Mouse (Mus musculus): ENCODE results near the gene Dpm2. TPM values are rescaled to one million over a fixed set of nuclear protein-coding genes. Genes with fewer than 3 reads are reported as not detected.
A peak's percentile ranks its signal among the peaks of the same experiment; 100 is the strongest.

Dpm2 gene
- polyA plus RNA-seq, 1 experiment from 2014 or later: 152 TPM

DNA sequence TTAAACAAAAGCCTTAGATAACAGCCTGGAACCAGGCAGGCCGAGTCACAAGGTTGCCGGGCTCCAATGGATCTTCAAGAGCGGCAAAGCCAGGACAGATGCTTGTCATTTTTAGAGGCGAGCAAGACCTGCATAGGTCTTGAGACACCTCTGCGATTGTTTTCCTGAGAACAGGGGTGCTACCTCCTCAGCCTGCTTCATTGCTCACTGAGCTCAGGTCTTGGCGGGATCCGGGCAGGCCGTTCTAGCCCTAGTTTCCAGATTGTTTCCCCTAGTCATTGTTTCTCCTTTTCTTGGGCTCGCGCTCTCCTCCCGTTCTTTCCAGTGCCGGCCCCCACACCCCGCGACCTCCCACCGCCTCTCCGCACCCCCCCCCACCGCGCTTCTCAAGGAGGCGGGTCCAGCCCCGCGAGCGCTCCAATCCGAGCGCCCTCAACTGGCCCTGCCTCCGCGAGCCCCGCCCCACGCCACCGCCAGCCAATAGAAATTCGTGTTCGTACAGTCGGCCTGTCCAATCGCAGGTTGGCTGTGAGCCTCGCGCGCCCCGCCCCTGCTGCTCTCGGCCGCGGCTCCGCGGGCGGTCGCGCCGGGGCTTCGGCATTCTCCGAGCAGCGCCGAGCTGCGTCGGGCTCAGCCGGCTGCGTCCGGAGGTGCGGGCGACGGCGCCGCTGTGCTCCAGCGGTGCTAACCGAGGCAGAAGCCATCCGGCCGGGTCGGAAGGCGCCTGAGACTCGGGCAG is 35.8 kb upstream of the Dpm2 start, which contains the start of gene Fam102a:
Gene Fam102a, plus strand, starts transcription at position 600 of the 739 bp plus-strand sequence.
- Histone ChIP-seq H3K4me1 (ENCODE audit: control insufficient read depth, insufficient read depth, low read length) (peaks cover 47% of the 10 kb centered on the region), H3K4me3 (ENCODE audit: low read depth, low read length) (peak within 1 kb of the TSS; percentile 86), H3K4me2 (ENCODE audit: low read length) (peak within 1 kb of the TSS; percentile 75), H3K27ac (ENCODE audit: low read depth, low read length) (peak within 1 kb of the TSS; percentile 84), H3K9me3 (replicated peaks; ENCODE audit: control insufficient read depth, low read length) (no peaks in the 10 kb centered on the region), H3K27me3 (replicated peaks; ENCODE audit: control insufficient read depth, insufficient read depth, low read length) (no peaks in the 10 kb centered on the region), H3K9ac (ENCODE audit: low read length) (peak within 1 kb of the TSS; percentile 91), H3K36me3 (ENCODE audit: control insufficient read depth, insufficient read depth, low read length) (no peaks in the 10 kb centered on the region)
- ATAC-seq (peak; percentile 97), DNase-seq (ENCODE audit: low spot score) (peak; percentile 98)
- under 1% methylated on average over 66 of the region's 67 CpGs for WGBS

DNA sequence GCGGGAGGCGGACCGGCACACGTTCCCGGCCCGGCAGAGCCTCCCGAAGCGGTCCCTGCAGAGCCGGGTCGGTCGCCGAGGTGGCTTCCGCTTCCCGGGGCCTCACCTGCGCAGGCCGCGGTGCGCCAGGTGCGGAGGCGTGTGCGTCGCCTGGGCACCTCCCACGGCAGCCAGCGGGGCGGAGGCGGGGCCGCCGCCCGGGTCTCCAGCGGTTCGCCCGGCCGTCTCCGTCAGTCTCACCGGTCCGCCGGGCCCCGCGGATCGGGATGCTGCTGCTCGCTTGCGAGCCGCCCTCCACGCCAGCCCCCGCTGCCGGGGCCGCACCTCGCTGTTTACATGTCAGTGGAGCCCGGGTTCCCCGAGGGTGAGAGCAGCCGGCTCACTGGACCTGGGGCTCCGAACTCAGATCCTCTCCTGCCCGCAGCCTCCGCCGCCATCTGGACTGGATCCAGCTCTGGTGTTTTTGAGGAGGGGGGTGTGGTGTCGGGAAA is 35.1 kb upstream of the Dpm2 start:
- DNase-seq (ENCODE audit: low spot score) (peak; percentile 49), ATAC-seq (no peak; the same call in 1 of the 2 replicates)
- H3K4me2 ChIP-seq (ENCODE audit: low read length): peak overlapping the region; percentile 75
- no peaks in the 10 kb centered on the region for H3K27me3 ChIP-seq (replicated peaks; ENCODE audit: control insufficient read depth, insufficient read depth, low read length)
- peak overlapping the region; percentile 91 for H3K9ac ChIP-seq (ENCODE audit: low read length)
- H3K4me1 ChIP-seq (ENCODE audit: control insufficient read depth, insufficient read depth, low read length): peaks cover 47% of the 10 kb centered on the region
- under 1% methylated on average over 45 of the region's 56 CpGs for WGBS
- no peaks in the 10 kb centered on the region for H3K9me3 ChIP-seq (replicated peaks; ENCODE audit: control insufficient read depth, low read length)
- H3K4me3 ChIP-seq (ENCODE audit: low read depth, low read length): peak overlapping the region; percentile 86
- H3K27ac ChIP-seq (ENCODE audit: low read depth, low read length): peak overlapping the region; percentile 80
- H3K36me3 ChIP-seq (ENCODE audit: control insufficient read depth, insufficient read depth, low read length): no peaks in the 10 kb centered on the region

DNA sequence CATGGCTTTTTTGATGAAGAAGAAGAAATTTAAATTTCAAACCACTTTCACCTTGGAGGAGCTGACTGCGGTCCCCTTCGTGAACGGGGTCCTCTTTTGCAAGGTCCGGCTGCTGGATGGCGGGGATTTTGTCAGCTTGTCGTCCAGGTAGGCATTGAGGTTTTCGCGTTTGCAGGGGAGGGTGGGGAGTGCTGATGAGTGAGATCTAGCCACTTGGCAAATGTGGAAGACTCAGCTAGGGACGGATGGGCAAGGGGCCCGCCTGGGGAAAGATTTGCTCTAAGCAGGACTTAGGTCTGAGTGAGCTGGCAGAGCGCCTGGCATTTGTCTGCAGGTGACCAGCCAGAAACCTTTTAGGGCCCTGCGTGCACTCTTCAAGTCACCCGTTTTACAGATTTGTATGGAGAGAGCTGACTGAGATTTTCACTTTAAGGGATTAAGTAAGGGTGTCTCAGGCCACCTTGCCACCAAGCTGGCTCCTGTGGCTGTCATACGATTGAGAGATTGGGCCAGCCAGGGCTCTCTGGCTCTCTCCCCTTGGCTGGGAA is 34.5 kb upstream of the Dpm2 start:
- H3K4me1 ChIP-seq (ENCODE audit: control insufficient read depth, insufficient read depth, low read length): peaks cover 47% of the 10 kb centered on the region
- H3K4me3 ChIP-seq (ENCODE audit: low read depth, low read length): peak overlapping the region; percentile 86
- no peaks in the 10 kb centered on the region for H3K27me3 ChIP-seq (replicated peaks; ENCODE audit: control insufficient read depth, insufficient read depth, low read length)
- no peaks in the 10 kb centered on the region for H3K9me3 ChIP-seq (replicated peaks; ENCODE audit: control insufficient read depth, low read length)
- H3K36me3 ChIP-seq (ENCODE audit: control insufficient read depth, insufficient read depth, low read length): no peaks in the 10 kb centered on the region
- H3K27ac ChIP-seq (ENCODE audit: low read depth, low read length): 0 out of 2 replicates have a peak overlapping the region, but pooled peaks have one; percentile 18
- H3K4me2 ChIP-seq (ENCODE audit: low read length): peak overlapping the region; percentile 75
- no peak for ATAC-seq
- peak overlapping the region; percentile 91 for H3K9ac ChIP-seq (ENCODE audit: low read length)
- 2% methylated on average over 14 of the region's 14 CpGs for WGBS
- DNase-seq (ENCODE audit: low spot score): peak; percentile 49

DNA sequence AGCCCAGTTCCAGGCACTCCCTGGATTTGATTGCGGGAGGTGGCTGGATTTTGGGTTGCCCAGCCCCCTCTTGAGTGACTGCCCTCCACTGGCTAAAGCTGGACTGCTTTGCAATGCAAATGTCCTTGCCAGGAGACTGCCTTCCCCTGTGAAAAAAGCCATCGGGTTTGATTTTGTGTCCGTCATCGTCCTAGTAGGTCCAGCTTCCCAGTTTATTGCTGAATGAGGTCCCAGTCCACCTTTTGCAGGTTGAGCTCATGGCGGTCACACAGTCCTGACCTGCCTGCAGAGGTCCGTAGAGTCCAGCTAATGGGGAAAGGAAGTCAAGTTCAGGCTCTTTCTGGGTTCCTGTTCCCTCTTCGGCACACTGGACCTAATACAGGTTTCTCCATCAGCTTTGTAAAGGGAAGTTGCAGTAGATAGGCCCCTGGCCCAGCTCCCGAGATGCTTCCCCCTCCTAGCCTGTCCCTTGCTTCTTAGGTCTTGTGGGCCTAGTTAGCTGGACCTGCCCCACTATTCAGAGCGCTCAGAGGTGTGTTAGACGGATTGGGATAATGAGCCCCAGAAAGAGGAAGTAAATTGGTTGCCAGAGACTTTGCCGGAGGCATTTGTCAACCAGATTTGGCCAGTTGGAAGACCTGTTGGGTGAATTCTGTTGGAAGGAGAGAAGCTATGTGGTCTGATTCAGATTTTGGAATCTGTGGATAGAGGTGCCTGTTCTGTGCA is 33.9 kb upstream of the Dpm2 start:
- 3% methylated on average over 11 of the region's 11 CpGs for WGBS
- DNase-seq (ENCODE audit: low spot score) (peak; percentile 25), ATAC-seq (no peak)
- peaks cover 47% of the 10 kb centered on the region for H3K4me1 ChIP-seq (ENCODE audit: control insufficient read depth, insufficient read depth, low read length)
- peak overlapping the region; percentile 91 for H3K9ac ChIP-seq (ENCODE audit: low read length)
- peak overlapping the region; percentile 17; the same call in 1 of the 2 replicates for H3K27ac ChIP-seq (ENCODE audit: low read depth, low read length)
- no peaks in the 10 kb centered on the region for H3K36me3 ChIP-seq (ENCODE audit: control insufficient read depth, insufficient read depth, low read length)
- H3K4me3 ChIP-seq (ENCODE audit: low read depth, low read length): peak overlapping the region; percentile 86
- H3K9me3 ChIP-seq (replicated peaks; ENCODE audit: control insufficient read depth, low read length): no peaks in the 10 kb centered on the region
- no peaks in the 10 kb centered on the region for H3K27me3 ChIP-seq (replicated peaks; ENCODE audit: control insufficient read depth, insufficient read depth, low read length)
- peak overlapping the region; percentile 75 for H3K4me2 ChIP-seq (ENCODE audit: low read length)

DNA sequence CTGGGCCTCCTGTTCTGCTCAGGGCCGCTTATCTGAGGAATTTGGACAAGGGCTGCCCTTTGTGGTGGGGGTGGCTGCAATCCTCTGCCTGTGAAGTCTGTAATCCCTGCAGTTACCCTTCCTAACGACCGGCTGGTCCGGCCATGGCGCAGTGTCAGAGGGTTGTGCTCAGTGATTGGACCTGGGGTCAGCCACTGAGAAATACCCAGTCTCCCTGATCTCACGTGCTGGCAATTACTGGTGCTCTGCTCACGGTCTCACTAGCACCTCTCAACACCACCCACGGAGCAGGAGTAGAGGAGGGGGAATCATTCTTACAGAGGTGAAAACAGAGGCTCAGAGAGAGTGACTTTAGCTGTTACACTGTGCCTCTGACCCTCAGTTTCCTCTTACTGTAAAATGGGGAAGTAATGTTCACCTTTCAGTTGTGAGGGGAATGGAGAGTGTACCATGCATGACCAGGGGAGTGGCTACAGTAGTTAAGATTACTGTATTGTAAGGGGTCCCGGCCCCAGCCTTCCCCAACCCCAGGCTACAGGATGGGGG is 33.2 kb upstream of the Dpm2 start:
- H3K9ac ChIP-seq (ENCODE audit: low read length): peak overlapping the region; percentile 91
- peak overlapping the region; percentile 86 for H3K4me3 ChIP-seq (ENCODE audit: low read depth, low read length)
- WGBS: 10% methylated on average over 9 of the region's 9 CpGs
- H3K9me3 ChIP-seq (replicated peaks; ENCODE audit: control insufficient read depth, low read length): no peaks in the 10 kb centered on the region
- ATAC-seq: no peak
- no peaks in the 10 kb centered on the region for H3K36me3 ChIP-seq (ENCODE audit: control insufficient read depth, insufficient read depth, low read length)
- H3K4me2 ChIP-seq (ENCODE audit: low read length): peak overlapping the region; percentile 75
- H3K27me3 ChIP-seq (replicated peaks; ENCODE audit: control insufficient read depth, insufficient read depth, low read length): no peaks in the 10 kb centered on the region
- no peak overlapping the region for H3K27ac ChIP-seq (ENCODE audit: low read depth, low read length)
- no peak for DNase-seq (ENCODE audit: low spot score)
- peaks cover 47% of the 10 kb centered on the region for H3K4me1 ChIP-seq (ENCODE audit: control insufficient read depth, insufficient read depth, low read length)

DNA sequence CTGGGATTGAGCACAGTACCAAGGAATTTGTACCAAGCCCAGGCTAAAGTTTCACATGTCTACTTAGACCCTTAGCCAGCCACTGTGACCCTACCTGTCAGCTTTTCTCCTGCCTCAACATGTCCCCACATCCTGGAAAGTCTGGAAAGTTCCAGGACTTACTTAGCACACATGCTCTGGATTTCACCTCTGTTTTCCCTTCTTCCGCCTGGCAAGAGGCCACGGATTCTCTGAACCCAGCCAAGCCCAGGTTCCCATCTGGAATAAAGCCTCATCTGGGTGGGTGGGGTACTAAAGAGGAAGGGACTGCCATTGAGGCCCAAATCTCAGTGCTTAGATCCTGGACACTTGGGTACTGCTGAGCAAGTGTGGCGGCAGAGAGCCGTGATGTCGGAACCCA is 32.7 kb upstream of the Dpm2 start:
- Histone ChIP-seq H3K4me1 (ENCODE audit: control insufficient read depth, insufficient read depth, low read length) (peaks cover 47% of the 10 kb centered on the region), H3K9me3 (replicated peaks; ENCODE audit: control insufficient read depth, low read length) (no peaks in the 10 kb centered on the region), H3K4me2 (ENCODE audit: low read length) (peak overlapping the region; percentile 75), H3K9ac (ENCODE audit: low read length) (0 out of 2 replicates have a peak overlapping the region, but pooled peaks have one; percentile 13), H3K27me3 (replicated peaks; ENCODE audit: control insufficient read depth, insufficient read depth, low read length) (no peaks in the 10 kb centered on the region), H3K36me3 (ENCODE audit: control insufficient read depth, insufficient read depth, low read length) (no peaks in the 10 kb centered on the region), H3K4me3 (ENCODE audit: low read depth, low read length) (no peak overlapping the region; the same call in 1 of the 2 replicates), H3K27ac (ENCODE audit: low read depth, low read length) (no peak overlapping the region)
- DNase-seq (ENCODE audit: low spot score): no peak
- no peak for ATAC-seq
- 78% methylated on average over 5 of the region's 5 CpGs for WGBS

DNA sequence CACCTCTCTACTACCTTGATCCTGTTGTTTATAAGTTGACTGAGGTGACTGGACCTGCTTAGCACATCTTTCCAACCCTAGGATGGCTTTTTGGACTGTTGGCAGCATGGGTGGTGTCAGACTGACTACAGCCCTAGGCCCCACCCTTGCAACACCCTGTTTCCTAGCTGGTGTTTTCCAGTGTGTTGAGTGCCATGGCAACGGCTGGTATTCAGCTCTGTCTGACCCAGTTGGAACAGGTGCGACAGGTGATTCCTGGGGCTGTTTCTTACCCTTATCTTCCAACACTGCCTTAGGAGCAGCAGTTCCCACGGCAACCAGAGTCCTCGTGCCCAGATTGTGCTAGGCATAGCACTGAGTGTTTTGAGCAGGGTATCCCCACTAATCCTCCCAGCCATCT is 32.2 kb upstream of the Dpm2 start:
- no peak overlapping the region for H3K9ac ChIP-seq (ENCODE audit: low read length)
- H3K4me3 ChIP-seq (ENCODE audit: low read depth, low read length): no peak overlapping the region
- ATAC-seq: no peak
- H3K9me3 ChIP-seq (replicated peaks; ENCODE audit: control insufficient read depth, low read length): no peaks in the 10 kb centered on the region
- no peak for DNase-seq (ENCODE audit: low spot score)
- H3K4me1 ChIP-seq (ENCODE audit: control insufficient read depth, insufficient read depth, low read length): peaks cover 47% of the 10 kb centered on the region
- no peaks in the 10 kb centered on the region for H3K36me3 ChIP-seq (ENCODE audit: control insufficient read depth, insufficient read depth, low read length)
- peak overlapping the region; percentile 3; the same call in 1 of the 2 replicates for H3K4me2 ChIP-seq (ENCODE audit: low read length)
- no peaks in the 10 kb centered on the region for H3K27me3 ChIP-seq (replicated peaks; ENCODE audit: control insufficient read depth, insufficient read depth, low read length)
- H3K27ac ChIP-seq (ENCODE audit: low read depth, low read length): no peak overlapping the region
- 68% methylated on average over 4 of the region's 4 CpGs for WGBS

DNA sequence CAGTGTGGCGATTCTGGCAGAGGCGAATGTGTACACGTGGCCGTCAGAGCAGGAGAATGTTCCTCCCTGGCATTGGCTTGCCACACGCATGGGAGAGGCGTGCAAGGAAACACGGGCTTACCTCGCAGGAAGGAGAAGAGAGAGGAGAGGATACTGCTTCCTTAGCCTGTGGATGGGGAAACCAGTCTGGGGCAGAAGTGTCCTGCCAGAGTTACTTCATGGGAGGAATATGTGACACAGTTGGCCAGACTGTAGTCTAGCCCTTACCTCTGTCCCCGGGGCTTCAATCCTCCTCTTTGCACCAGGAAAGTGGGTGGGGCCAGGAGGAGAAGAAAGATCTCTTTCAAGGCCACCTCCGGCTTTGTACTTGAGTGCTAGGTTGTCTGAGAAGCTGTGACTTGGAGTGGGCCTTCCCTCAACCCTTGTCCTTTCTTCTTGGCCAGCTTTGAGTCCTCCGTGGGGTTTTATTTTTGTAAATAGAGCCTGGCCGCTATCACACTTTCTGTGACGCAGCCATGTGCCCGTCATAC is 31.1 kb upstream of the Dpm2 start:
- Histone ChIP-seq H3K9ac (ENCODE audit: low read length) (no peak overlapping the region), H3K4me2 (ENCODE audit: low read length) (no peak overlapping the region)
- WGBS: 76% methylated on average over 14 of the region's 14 CpGs

More for the DNA sequence above, 31.1 kb upstream of the Dpm2 start:
- H3K36me3 ChIP-seq (ENCODE audit: control insufficient read depth, insufficient read depth, low read length): no peaks in the 10 kb centered on the region
- H3K4me1 ChIP-seq (ENCODE audit: control insufficient read depth, insufficient read depth, low read length): peaks cover 39% of the 10 kb centered on the region
- H3K27ac ChIP-seq (ENCODE audit: low read depth, low read length): no peak overlapping the region
- H3K27me3 ChIP-seq (replicated peaks; ENCODE audit: control insufficient read depth, insufficient read depth, low read length): no peaks in the 10 kb centered on the region
- ATAC-seq (no peak), DNase-seq (ENCODE audit: low spot score) (no peak)
- H3K4me3 ChIP-seq (ENCODE audit: low read depth, low read length): no peak overlapping the region
- H3K9me3 ChIP-seq (replicated peaks; ENCODE audit: control insufficient read depth, low read length): no peaks in the 10 kb centered on the region
